Mouse (Mus musculus) myocyte (in vitro differentiated cells): ENCODE results near the gene Khdrbs1.

Experiments
- E2F4 ChIP-seq: IDR thresholded peaks from one replicate; pipeline ENCODE4 v1.6.1; 2011; ENCODE audit warnings: mild to moderate bottlenecking, control low read depth, moderate library complexity; ENCODE audit not compliant: insufficient read depth
- MAX ChIP-seq: IDR thresholded peaks from one replicate; pipeline ENCODE4 v1.6.1; 2011; ENCODE audit warnings: low read depth, mild to moderate bottlenecking, control low read depth
- POLR2A ChIP-seq: IDR thresholded peaks from one replicate; pipeline ENCODE4 v1.6.1; 2011; ENCODE audit warnings: low read depth, mild to moderate bottlenecking, control low read depth, moderate library complexity; ENCODE audit not compliant: insufficient read length
- REST ChIP-seq: IDR thresholded peaks from one replicate; pipeline ENCODE4 v1.6.1; 2011; ENCODE audit warnings: mild to moderate bottlenecking, control low read depth, moderate library complexity; ENCODE audit not compliant: insufficient read depth, insufficient read length
- TCF12 ChIP-seq: IDR thresholded peaks from one replicate; pipeline ENCODE4 v1.6.1; 2011; ENCODE audit warnings: mild to moderate bottlenecking, control low read depth; ENCODE audit not compliant: poor library complexity, insufficient read depth, severe bottlenecking

GRCm38 (mm10) chr4:129697191-129697590 is 44.9 kb downstream of the Khdrbs1 start:
- no peak for TF ChIP-seq POLR2A
- TF ChIP-seq E2F4 = no peak
- TF ChIP-seq TCF12 = no peak
- TF ChIP-seq REST = no peak
- TF ChIP-seq MAX = no peak
